8 mouse cellular contexts compared by ENCODE assay signal in the genomic region with DNA sequence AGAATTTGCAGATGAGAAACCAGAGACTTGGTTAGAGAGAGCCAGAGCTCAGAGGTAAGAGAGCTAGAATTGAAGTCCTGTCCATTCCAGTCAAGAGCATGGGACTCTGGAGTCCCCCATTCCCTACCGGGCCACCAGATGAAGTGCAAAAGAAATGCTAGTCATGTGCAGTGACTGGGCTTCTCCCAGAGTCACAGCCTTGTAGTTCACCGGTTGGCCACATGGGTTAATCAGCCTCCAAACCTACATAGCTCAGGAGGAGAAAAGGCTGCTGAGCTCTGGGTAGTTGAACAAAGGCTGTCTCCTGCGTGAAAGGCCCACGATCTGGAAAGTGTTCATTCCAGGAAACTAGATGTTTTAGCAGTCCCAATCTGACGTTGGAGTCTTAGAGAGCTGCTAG. TPM values are rescaled to one million over a fixed set of nuclear protein-coding genes. Genes with fewer than 3 reads are reported as not detected.
DNase-seq lines count a peak whose midpoint lies in the region; ATAC-seq and TF ChIP-seq lines count a peak whose summit lies in the region.

No protein-coding gene starts in this region.

- ATAC-seq in frontal cortex, adult (ENCODE audit: low TSS enrichment): peak; percentile 79
- peak; percentile 53; the same call in 1 of the 2 replicates for ATAC-seq in kidney, embryonic 15.5 days (replicated peaks; ENCODE audit: low FRiP score)
- no peak for ATAC-seq in midbrain, embryonic 14.5 days (ENCODE audit: low FRiP score, low TSS enrichment)

- TF ChIP-seq CTCF in thymus, adult 2 months (IDR thresholded peaks at IDR 0.05; ENCODE audit: borderline replicate concordance, control insufficient read depth, extremely low read depth, insufficient read depth, low read length, poor library complexity): no peak

- DNase-seq in frontal cortex, postnatal 36 days (ENCODE audit: low spot score in 2 of 2): no peak
- peak; percentile 22 for DNase-seq in thymus, adult 2 months
- DNase-seq in thymus, adult 18-20 months: no peak
- DNase-seq in embryo, embryonic 11 days: peak; percentile 82
- peak; percentile 70 for DNase-seq in midbrain, embryonic 14.5 days
- DNase-seq in right cerebral cortex, postnatal 36 days (ENCODE audit: low spot score in 2 of 2): no peak

- no peak overlapping the region for H3K9ac ChIP-seq in kidney, embryonic 15.5 days
- no peak overlapping the region for H3K9ac ChIP-seq in midbrain, embryonic 14.5 days (replicated peaks; ENCODE audit: low read length)

- WGBS in thymus, adult 2 months: 18% methylated on average over 5 of the region's 5 CpGs
- WGBS in kidney, embryonic 15.5 days: 25% methylated on average over 5 of the region's 5 CpGs
- whole genome bisulfite sequencing in midbrain, embryonic 14.5 days: 12% methylated on average over 5 of the region's 5 CpGs

- H3K4me3 ChIP-seq in thymus, adult 2 months (ENCODE audit: control insufficient read depth, insufficient read depth, low read length): no peak overlapping the region
- no peak overlapping the region for H3K4me3 ChIP-seq in kidney, embryonic 15.5 days (replicated peaks)
- H3K4me3 ChIP-seq in midbrain, embryonic 14.5 days (replicated peaks; ENCODE audit: low read depth, low read length): no peak overlapping the region

- no peak overlapping the region for H3K4me2 ChIP-seq in kidney, embryonic 15.5 days
- H3K4me2 ChIP-seq in midbrain, embryonic 14.5 days (ENCODE audit: low read length): no peak overlapping the region

- no peaks in the 10 kb centered on the region for H3K9me3 ChIP-seq in kidney, embryonic 15.5 days (replicated peaks)
- no peaks in the 10 kb centered on the region for H3K9me3 ChIP-seq in midbrain, embryonic 14.5 days (ENCODE audit: control insufficient read depth, low read length)

- no peaks in the 10 kb centered on the region for H3K4me1 ChIP-seq in thymus, adult 2 months (replicated peaks; ENCODE audit: control insufficient read depth, insufficient read depth, low read length)
- H3K4me1 ChIP-seq in kidney, embryonic 15.5 days: peaks cover 17% of the 10 kb centered on the region
- H3K4me1 ChIP-seq in midbrain, embryonic 14.5 days (ENCODE audit: control insufficient read depth, insufficient read depth, low read length): peaks cover 5% of the 10 kb centered on the region; the same call in 1 of the 2 replicates

- H3K36me3 ChIP-seq in thymus, adult 2 months (ENCODE audit: control insufficient read depth, insufficient read depth, low read length): no peaks in the 10 kb centered on the region
- no peaks in the 10 kb centered on the region for H3K36me3 ChIP-seq in kidney, embryonic 15.5 days
- no peaks in the 10 kb centered on the region for H3K36me3 ChIP-seq in midbrain, embryonic 14.5 days (ENCODE audit: control insufficient read depth, insufficient read depth, low read length)

- no peaks in the 10 kb centered on the region for H3K27me3 ChIP-seq in thymus, adult 2 months (ENCODE audit: control insufficient read depth, insufficient read depth, low read length)
- H3K27me3 ChIP-seq in kidney, embryonic 15.5 days: peaks cover 7% of the 10 kb centered on the region; the same call in 1 of the 2 replicates
- H3K27me3 ChIP-seq in midbrain, embryonic 14.5 days (ENCODE audit: control insufficient read depth, insufficient read depth, low read length): no peaks in the 10 kb centered on the region

- no peak for TF ChIP-seq POLR2A in thymus, adult 2 months (IDR thresholded peaks at IDR 0.05; ENCODE audit: control insufficient read depth, extremely low read depth, insufficient read depth, low read length, poor library complexity)

- H3K27ac ChIP-seq in thymus, adult 2 months (ENCODE audit: control insufficient read depth, insufficient read depth, low read length): no peak overlapping the region
- H3K27ac ChIP-seq in kidney, embryonic 15.5 days: no peak overlapping the region
- H3K27ac ChIP-seq in midbrain, embryonic 14.5 days (replicated peaks; ENCODE audit: low read depth, low read length): no peak overlapping the region

RNA-seq across cellular contexts. Expression of a gene that starts 24.8 kb away (rescaled TPM):
- polyA plus RNA-seq in thymus, adult 2 months (2012; rRNA removed): 2.3 and 2.5 TPM in 2 replicates
- 88.9 and 93.8 TPM in 2 replicates for polyA plus RNA-seq in kidney, embryonic 15.5 days (2015; fragmentation: Nextera tagmentation; extraction: Ambion mirVana)
- polyA plus RNA-seq in midbrain, embryonic 14.5 days (2014; fragmentation: Nextera tagmentation; extraction: Ambion mirVana): 8.4 and 12.8 TPM in 2 replicates

Comparison
In these comparisons a context has a peak if more than half of its experiments do, and no peak if none do; other contexts are left out.
1. DNase-seq: peak in thymus, adult 2 months (single experiment), embryo, embryonic 11 days (single experiment) and midbrain, embryonic 14.5 days (single experiment); none in frontal cortex, postnatal 36 days (0 of 2), thymus, adult 18-20 months (0 of 2) and right cerebral cortex, postnatal 36 days (0 of 2).